Mouse (Mus musculus) left cerebral cortex, postnatal 25 days (tissue): ENCODE results near the gene C77080. TPM values are rescaled to one million over a fixed set of nuclear protein-coding genes. Genes with fewer than 3 reads are reported as not detected.

Source experiments
- DNase-seq, 2 experiments: peaks; one replicate each; pipeline ENCODE4 v3.0.0; 2022; ENCODE audit warnings: low spot score in 2 of 2, mixed read lengths in 1 of 2
- intact Hi-C: fragments of 180-260 bp; cut with DNase I; formaldehyde crosslinking; loops from one replicate; pipeline ENCODE4 v1.15.1; 2025
- total RNA-seq, 2 experiments: library from RNA; stranded (reverse); gene quantifications; 2 replicates each; pipeline ENCODE4 v1.2.3; 2021

The C77080 gene
- total RNA-seq, 2 experiments from 2014 or later: 19.5 to 28.2 TPM

- intact Hi-C loops: no loop called here
Observed at GRCm38 (mm10) chr4:129242761-129243160, 18.4 kb downstream of the C77080 start.

DNA sequence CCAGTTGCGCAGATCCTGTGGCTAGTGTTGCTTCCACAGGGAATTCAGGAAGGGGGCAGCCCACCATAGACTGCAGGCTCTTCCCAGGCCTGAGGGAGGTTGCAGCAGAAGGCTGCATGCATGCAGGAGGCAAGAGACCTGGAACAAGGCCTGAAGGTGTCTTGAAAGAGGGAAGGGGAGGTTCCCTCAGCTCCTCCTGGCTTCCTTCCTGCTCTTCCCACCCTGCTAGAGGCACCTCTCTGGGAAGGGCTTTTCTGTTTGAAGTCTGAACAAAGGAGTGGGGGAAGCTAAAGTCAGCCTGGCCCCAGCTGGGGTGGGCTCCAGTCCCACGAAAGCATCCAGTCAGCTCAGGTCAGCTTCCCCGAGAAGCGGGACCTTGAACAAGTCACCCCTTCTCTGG is 18.9 kb downstream of the C77080 start:
- DNase-seq: no peak
- intact Hi-C loops: no loop called here

More at GRCm38 (mm10) chr4:129242761-129243160, 18.4 kb downstream of the C77080 start:
- no peak for DNase-seq

- DNase-seq: no peak
- intact Hi-C loops: no loop called here
Observed at GRCm38 (mm10) chr4:129241898-129242297, 19.3 kb downstream of the C77080 start.

GRCm38 (mm10) chr4:129239075-129239474 is 22.1 kb downstream of the C77080 start:
- DNase-seq: peak; percentile 67 to 81
- intact Hi-C loops: loop anchor here (2.0 kb wide), 1 partner anchor 24 kb away; no protein-coding TSS in a partner anchor

- DNase-seq: peak; percentile 42 to 51
- intact Hi-C loops: loop anchor here (2.0 kb wide), 1 partner anchor 24 kb away; no protein-coding TSS in a partner anchor
Observed at GRCm38 (mm10) chr4:129238579-129239016, 22.6 kb downstream of the C77080 start.

- peak in 1 of 2 experiments; percentile 40 for DNase-seq
- intact Hi-C loops: loop anchor here (2.0 kb wide), 1 partner anchor 25 kb away; no protein-coding TSS in a partner anchor
Observed at GRCm38 (mm10) chr4:129237843-129238441, 23.3 kb downstream of the C77080 start.

DNA sequence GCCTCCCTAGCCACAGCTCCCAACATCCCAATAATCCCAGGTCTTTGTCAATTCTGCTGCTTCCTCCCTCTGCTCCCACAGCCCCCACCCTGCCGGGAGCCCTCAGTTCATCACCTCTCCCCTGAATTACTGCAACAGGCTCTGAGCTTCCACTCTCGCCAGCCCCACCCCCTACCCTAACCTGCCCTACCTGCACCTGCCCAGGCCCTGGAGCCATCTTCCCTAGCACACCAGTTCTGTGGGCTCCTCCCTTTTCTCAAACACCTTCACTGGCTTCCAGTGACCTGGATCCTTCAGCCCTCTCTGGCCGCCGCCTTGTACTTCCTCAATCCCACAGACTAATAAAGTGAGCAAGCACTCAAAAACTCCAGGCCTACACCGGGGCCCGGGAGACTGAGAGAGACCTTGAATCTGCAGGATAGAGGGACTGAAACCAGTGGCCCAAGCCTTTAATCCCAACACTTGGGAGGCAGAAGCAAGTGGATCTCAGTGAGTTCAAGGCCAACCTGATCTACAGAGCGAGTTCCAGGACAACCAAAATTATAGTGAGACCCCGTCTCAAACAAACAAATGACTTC is 24.9 kb downstream of the C77080 start:
- intact Hi-C loops: no loop called here
- DNase-seq: no peak

GRCm38 (mm10) chr4:129235147-129235546 is 26.1 kb downstream of the C77080 start:
- DNase-seq: no peak
- intact Hi-C loops: no loop called here

- DNase-seq: no peak
- intact Hi-C loops: no loop called here
Observed at GRCm38 (mm10) chr4:129234488-129234887, 26.7 kb downstream of the C77080 start.

DNA sequence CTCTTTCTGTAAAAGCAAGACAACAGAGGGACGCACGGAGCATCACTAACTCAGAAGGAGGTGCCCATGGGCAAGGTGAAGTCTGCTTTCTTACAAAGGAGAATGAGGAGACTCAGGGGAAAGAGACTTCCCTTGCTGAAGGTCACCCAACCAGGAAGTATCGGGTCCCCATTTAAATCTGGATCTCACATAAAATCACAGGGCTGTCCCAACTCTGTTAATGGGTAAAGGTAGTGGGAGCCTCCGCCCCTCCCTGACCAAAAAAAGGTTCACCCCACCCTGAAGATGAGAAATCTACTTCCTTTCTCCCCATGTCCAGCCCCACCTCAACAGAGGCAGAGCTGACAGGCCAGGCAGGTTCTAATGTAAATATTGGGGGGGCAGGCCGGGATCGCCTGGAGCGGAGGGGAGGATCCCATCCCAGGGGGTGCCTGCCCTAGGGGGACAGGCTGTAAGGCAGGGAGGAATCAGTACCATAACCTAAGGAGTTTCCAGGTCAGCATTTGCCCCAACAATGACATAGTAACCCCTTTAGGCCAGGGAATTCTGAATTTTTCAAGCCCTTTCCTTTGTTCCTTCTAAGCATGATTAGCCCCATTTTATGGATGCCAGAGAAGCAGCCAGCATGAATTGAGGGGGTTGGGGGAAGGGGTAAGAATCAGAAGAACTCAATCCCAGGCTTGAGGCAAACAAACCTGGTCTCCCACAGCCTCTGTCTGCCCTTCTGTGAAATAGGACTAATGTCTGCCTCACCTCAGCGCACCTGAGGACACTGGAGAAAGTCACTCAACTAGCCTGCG is 28.4 kb downstream of the C77080 start:
- no peak for DNase-seq
- intact Hi-C loops: no loop called here

- no peak for DNase-seq
- intact Hi-C loops: no loop called here
Observed at GRCm38 (mm10) chr4:129231594-129232450, 29.4 kb downstream of the C77080 start.

- no peak for DNase-seq
- intact Hi-C loops: no loop called here
Observed at GRCm38 (mm10) chr4:129230926-129231325, 30.3 kb downstream of the C77080 start.

DNA sequence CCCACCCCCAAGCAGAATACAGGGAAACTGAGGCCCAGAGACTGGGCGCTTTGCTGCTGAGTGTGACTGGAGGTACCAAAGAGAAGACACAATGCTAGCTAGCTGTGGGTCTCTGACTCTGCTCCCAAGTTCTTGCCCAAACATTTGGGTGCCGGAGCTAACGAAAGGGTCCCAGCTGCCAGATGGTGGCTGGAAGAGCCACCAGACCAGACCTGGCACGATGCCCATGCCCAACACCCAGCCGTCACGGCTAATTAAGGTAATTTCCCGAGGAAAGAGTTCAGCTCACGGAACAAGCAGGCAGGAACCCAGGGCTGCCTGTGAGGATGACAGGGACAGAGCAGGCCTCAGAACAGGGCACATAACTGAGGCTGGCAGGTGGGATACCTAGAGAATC is 33.2 kb downstream of the C77080 start:
- intact Hi-C loops: no loop called here

GRCm38 (mm10) chr4:129227170-129227984 is 33.8 kb downstream of the C77080 start:
- intact Hi-C loops: no loop called here
- DNase-seq: no peak

More for the DNA sequence above, 33.2 kb downstream of the C77080 start:
- DNase-seq: no peak

DNA sequence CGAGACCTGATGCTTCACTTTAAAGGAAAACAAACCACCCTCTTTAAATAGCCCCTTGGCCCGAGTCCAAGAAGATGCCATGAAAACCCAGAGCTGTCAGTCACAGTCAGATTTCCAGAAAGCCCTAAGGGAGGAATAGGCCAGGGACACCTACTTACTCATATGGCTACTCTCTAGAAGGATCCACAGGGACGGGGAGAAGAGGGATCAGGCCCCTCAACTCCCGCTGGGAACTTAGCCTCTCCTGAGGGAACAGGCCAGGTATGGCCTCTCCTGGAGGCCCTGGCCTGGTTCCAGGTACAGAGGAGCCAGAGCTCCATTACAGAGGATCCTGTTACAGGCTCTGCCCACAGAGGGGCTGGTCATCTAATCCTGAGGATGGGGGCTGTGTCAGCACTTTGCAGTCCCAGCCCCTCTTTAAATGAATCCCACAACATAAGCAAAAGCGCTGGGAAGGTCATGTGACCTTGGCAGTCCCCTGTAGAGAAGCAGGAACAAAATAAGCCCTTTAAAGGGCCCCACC is 34.7 kb downstream of the C77080 start:
- intact Hi-C loops: no loop called here
- no peak for DNase-seq

DNA sequence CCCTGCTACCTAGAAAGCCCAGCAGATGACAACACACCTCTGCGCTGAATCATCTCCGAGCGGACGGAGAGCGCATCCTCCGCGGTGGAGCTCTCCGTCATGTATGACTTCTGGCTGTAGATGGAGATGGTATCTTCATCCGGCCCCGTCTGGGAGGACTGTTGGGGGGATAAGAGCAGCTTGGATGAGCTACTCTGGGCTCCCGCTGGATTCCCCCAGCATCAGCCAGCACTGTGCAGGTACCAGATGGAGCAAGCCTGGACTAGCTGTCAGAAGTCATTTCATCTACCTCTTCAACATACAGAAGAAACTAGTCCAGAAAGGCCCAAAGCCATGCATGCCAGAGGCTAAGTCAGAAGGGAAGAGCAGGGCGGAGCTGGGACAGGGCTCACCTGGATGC is 35.9 kb downstream of the C77080 start:
- intact Hi-C loops: no loop called here
- no peak for DNase-seq

- intact Hi-C loops: no loop called here
Observed at GRCm38 (mm10) chr4:129223421-129224281, 37.6 kb downstream of the C77080 start.

More at GRCm38 (mm10) chr4:129223421-129224281, 37.6 kb downstream of the C77080 start:
- no peak for DNase-seq
